Mouse (Mus musculus): ENCODE measurements at regions not wholly inside any gene's neighbourhood (a gene's known extent, or its start where the extent isn't known, plus 50 kb on each side); places are given as distances from the start of the nearest gene placed in this dataset.
A peak's percentile ranks its signal among the peaks of the same experiment; 100 is the strongest.
"Not testable (repeated sequence)": the region's sequence is repeated elsewhere in the genome, so short reads cannot be mapped to it uniquely, and the experiment has no call there.

DNA sequence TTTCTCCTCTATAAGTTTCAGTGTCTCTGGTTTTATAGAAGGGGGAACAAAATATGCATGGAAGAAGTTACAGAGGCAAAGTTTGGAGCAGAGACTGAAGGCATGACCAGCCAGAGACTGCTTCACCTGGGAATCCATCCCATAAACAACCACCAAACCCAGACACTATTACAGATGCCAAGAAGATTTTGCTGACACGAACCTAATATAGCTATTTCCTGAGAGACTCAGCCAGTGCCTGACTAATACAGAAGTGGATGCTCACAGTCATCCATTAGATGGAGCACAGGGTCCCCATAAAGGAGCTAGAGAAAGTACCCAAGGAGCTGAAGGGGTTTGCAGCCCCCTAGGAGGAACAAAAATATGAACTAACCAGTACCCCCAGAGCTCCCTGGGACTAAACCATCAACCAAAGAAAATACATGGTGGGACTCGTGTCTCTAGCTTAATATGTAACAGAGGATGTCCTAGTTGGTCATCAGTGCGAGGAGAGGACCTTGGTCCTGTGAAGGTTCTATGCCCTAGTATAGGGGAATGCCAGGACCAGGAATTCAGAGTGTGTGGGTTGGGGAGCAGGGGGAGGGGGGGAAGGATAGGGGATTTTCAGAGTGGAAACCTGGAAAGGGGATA is 621.2 kb upstream of the Msl3l2 start:
- not testable (repeated sequence) for H3K4me2 ChIP-seq (replicated peaks); H3K4me3 ChIP-seq (replicated peaks); H3K36me3 ChIP-seq; H3K9me3 ChIP-seq; H3K27me3 ChIP-seq (replicated peaks); H3K9ac ChIP-seq; ATAC-seq; H3K4me1 ChIP-seq (replicated peaks); H3K27ac ChIP-seq
- WGBS: 79% methylated on average over 3 of the region's 3 CpGs

DNA sequence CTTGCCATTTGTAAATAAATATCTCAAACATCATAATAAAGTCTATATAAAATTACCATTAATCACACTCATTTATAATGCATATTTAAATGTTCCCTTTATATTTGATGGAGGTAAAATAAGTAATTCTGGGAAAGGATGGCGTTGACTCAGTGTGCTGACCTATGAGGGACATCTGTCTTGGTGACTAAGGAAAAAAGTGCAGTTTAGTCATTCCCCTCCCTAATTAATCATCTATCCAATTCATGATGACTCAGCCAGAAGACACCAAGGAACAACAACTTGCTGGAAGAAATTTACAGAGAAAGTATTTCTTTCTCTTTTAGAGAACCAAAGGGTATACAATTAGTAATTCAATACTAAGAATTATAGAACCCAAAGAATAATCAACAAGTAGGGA is 584.0 kb upstream of the Msl3l2 start:
- ATAC-seq: no peak
- Histone ChIP-seq H3K9me3 (no peaks in the 10 kb centered on the region), H3K36me3 (no peaks in the 10 kb centered on the region), H3K4me2 (replicated peaks) (no peak overlapping the region), H3K4me1 (replicated peaks) (no peaks in the 10 kb centered on the region), H3K4me3 (replicated peaks) (no peak overlapping the region), H3K9ac (no peak overlapping the region), H3K27me3 (replicated peaks) (no peaks in the 10 kb centered on the region), H3K27ac (no peak overlapping the region)
- 72% methylated on average over 1 of the region's 1 CpGs for WGBS

DNA sequence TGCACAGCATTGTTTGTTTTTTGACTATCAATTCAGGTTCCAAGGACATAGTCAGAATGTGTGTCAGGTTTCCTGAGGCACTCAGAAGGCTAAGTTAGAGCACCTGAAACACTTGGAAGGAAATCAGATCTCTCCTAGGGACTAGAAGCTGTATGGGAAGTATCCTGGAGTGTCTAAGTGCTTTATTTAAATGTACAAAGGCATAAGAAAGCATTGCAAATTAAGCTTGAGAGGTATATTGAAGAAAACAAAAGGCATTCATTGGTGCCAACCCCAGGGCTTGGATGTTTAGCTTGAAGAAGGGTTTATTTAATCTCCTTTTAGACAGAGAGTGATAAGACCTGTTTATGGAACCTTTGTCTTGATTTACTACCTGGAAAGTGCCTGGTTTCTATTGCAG is 569.3 kb upstream of the Msl3l2 start:
- H3K9ac ChIP-seq: no peak overlapping the region

DNA sequence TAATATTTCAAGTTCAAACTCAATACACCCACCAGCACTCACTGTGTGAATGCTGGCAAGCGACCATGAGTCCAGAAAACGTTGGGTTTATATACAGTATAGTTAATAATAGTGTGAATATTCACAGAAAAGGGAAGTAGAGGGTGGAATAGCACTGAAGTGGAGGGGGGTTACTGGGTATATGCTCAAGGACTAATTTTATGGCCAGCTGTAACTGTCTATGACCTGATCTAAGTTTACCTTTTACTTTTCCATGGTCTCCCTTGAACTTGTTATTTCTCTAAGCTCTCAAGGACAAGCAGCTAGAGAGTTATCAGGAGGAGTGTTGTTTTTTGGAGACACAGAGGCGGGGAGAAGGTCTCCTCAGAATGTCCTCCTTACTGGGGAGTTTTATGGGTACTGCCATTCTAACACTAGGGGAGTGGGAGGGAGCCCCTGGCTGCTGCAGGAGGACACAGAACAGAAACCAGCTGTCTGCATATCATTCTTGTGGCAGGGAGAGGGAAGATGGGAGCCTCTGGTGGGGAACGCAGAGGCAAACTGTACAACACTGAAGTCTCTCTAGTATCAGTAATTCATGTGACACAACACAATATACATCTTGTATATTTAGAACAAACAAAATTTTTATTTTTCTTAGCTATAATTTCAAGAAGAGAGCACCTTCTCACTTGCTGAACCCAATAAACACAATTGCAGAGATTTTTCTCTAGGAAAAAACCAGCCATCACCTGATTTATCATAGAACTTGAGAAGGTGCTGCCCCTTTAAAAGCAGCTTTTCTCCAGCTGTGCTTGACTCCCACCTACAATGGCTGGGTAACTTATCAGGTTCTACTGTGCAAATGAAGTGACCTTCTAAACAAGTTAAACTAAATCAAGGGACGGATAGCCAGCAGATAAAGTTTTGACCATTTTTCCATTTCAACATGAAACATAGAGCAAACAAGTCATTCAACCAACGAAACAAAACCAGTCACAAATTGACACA is 560.0 kb upstream of the Msl3l2 start:
- H3K27ac ChIP-seq: no peak overlapping the region
- WGBS: 62% methylated on average over 6 of the region's 6 CpGs
- no peak for ATAC-seq

More for the DNA sequence above, 569.3 kb upstream of the Msl3l2 start:
- no peak overlapping the region for H3K4me2 ChIP-seq (replicated peaks)
- H3K36me3 ChIP-seq: no peaks in the 10 kb centered on the region
- no peaks in the 10 kb centered on the region for H3K9me3 ChIP-seq
- H3K4me1 ChIP-seq (replicated peaks): no peaks in the 10 kb centered on the region
- H3K27ac ChIP-seq: no peak overlapping the region
- ATAC-seq: no peak
- no peaks in the 10 kb centered on the region for H3K27me3 ChIP-seq (replicated peaks)
- no peak overlapping the region for H3K4me3 ChIP-seq (replicated peaks)

DNA sequence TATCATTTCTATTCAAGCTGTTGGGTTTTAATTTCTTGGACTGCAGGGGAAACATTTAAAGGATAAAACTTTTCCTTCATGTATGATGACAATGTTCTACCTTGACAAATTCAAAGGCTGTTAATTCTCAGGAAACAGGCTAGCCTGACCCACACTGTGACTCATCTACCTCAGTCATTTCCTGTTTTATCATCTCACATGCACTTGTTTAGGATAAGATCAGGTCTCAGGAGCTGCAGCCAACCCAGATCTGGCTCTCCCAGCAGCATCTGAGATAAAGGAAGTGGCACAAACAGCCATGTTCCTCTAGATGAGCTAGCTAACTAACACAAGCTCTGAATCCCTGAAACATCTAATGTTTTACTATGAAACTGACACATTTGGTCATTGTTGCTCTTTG is 541.8 kb upstream of the Msl3l2 start:
- no peak for ATAC-seq

More for the DNA sequence above, 560.0 kb upstream of the Msl3l2 start:
- Histone ChIP-seq H3K4me1 (replicated peaks) (no peaks in the 10 kb centered on the region), H3K4me2 (replicated peaks) (no peak overlapping the region), H3K9me3 (no peaks in the 10 kb centered on the region), H3K36me3 (no peaks in the 10 kb centered on the region), H3K4me3 (replicated peaks) (no peak overlapping the region), H3K9ac (no peak overlapping the region), H3K27me3 (replicated peaks) (no peaks in the 10 kb centered on the region)

DNA sequence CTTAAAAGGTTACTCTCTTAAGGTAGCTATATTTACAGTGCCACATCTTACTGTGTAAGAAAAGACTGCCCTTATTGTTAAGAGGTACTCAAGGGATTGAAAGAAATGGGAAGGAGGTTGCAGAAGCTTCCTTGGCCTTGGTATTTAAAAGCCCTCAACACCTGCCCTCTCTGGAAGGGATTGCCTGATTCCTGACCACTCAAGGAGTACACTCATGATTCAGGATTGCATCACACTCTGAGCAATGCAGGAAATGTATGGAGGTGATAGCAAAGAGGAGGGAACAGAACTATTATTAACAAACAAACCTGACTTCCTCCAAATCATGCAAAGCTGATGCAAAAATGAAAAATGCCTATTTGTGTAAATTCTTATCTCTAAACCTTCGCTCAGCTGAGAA is 534.0 kb upstream of the Msl3l2 start:
- H3K9ac ChIP-seq: no peak overlapping the region
- no peaks in the 10 kb centered on the region for H3K27me3 ChIP-seq (replicated peaks)
- H3K36me3 ChIP-seq: no peaks in the 10 kb centered on the region
- no peaks in the 10 kb centered on the region for H3K9me3 ChIP-seq
- no peak overlapping the region for H3K27ac ChIP-seq
- H3K4me1 ChIP-seq (replicated peaks): no peaks in the 10 kb centered on the region
- no peak for ATAC-seq
- H3K4me3 ChIP-seq (replicated peaks): no peak overlapping the region
- WGBS: 79% methylated on average over 1 of the region's 1 CpGs
- H3K4me2 ChIP-seq (replicated peaks): no peak overlapping the region

More for the DNA sequence above, 541.8 kb upstream of the Msl3l2 start:
- no peak overlapping the region for H3K27ac ChIP-seq
- H3K27me3 ChIP-seq (replicated peaks): no peaks in the 10 kb centered on the region
- H3K9me3 ChIP-seq: no peaks in the 10 kb centered on the region
- no peak overlapping the region for H3K4me2 ChIP-seq (replicated peaks)
- H3K4me1 ChIP-seq (replicated peaks): no peaks in the 10 kb centered on the region
- H3K4me3 ChIP-seq (replicated peaks): no peak overlapping the region
- no peaks in the 10 kb centered on the region for H3K36me3 ChIP-seq
- H3K9ac ChIP-seq: no peak overlapping the region

DNA sequence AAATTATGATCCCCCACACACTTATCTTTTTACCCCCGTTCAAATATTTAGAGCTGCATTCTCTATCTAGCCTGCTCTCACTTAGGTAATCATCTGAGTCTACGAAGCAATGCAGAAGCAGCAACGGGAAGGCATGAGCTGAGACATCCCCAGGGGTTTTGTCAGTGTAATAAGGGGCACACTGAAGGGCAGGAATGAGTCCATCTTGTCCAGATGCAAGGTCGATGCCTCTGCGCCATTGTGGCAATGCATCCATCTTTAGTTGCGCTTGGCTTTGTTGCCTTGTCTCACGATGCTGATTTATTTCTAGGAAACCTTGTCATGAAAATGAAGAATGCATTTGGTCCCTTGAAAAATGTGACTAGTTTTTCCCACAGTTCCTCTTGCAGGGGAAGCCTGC is 515.7 kb upstream of the Msl3l2 start:
- Histone ChIP-seq H3K4me1 (replicated peaks) (no peaks in the 10 kb centered on the region), H3K9ac (no peak overlapping the region), H3K36me3 (no peaks in the 10 kb centered on the region), H3K27me3 (replicated peaks) (no peaks in the 10 kb centered on the region), H3K9me3 (no peaks in the 10 kb centered on the region), H3K4me2 (replicated peaks) (no peak overlapping the region), H3K4me3 (replicated peaks) (no peak overlapping the region), H3K27ac (no peak overlapping the region)
- 71% methylated on average over 7 of the region's 7 CpGs for whole genome bisulfite sequencing
- ATAC-seq: no peak

DNA sequence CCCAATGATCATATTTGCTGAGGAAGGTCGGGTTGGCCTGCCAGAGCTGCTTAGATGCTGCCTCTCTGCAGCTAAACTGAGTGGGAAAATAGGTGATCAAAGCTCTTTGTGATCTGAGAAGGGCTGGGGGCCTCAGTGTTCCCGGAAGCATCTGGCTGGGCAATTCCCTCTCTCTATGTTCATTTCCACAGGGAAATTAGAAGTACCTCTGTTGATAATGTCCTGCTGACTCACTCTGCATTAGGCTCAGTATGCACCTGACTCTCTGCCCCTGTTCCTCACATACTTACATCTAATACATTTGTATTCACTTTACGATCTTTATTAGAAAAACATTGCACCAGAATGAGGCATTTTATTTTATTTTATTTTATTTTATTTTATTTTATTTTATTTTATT is 514.8 kb upstream of the Msl3l2 start:
- WGBS: 61% methylated on average over 3 of the region's 3 CpGs
- no peak overlapping the region for H3K4me3 ChIP-seq (replicated peaks)
- no peaks in the 10 kb centered on the region for H3K36me3 ChIP-seq
- H3K27ac ChIP-seq: no peak overlapping the region
- H3K4me2 ChIP-seq (replicated peaks): no peak overlapping the region
- H3K4me1 ChIP-seq (replicated peaks): no peaks in the 10 kb centered on the region
- H3K9me3 ChIP-seq: no peaks in the 10 kb centered on the region
- no peaks in the 10 kb centered on the region for H3K27me3 ChIP-seq (replicated peaks)
- no peak overlapping the region for H3K9ac ChIP-seq
- no peak for ATAC-seq

DNA sequence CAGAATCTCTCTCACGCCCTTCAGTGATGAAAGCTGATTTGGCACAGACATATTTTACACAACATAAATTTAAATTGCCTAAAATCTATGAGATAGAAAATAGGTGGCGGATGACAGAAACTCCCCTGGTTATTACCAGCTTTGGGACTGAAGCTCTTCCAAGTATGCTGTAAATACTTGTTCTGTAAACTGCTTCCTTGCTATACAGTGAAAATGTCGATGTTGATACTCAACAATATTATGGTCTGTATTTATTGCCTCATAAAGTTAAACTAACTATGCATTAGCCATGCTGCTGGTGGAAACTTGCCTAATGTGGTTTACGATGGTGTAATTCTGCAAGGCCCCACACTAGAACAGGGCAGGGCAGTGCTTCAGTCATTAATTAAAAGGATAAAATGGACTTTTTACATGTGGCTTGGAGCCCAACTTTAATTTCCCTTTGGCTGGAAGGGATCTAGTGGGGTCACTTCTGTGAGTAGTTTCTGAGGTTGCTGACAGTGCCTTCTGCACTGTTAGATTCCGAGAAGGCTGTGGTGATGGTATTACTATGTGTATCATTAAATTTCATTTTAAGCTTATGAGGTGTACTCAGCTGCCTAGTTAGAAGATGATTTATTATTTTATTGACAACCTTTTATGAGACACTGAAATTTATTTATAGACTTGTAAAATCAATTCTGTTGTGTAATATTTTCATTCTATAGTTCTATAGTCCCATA is 482.0 kb upstream of the Msl3l2 start:
- 67% methylated on average over 5 of the region's 5 CpGs for WGBS
- no peaks in the 10 kb centered on the region for H3K36me3 ChIP-seq
- no peak overlapping the region for H3K27ac ChIP-seq
- ATAC-seq: peak; percentile 25; the same call in 1 of the 2 replicates
- no peak overlapping the region for H3K9ac ChIP-seq
- no peaks in the 10 kb centered on the region for H3K4me1 ChIP-seq (replicated peaks)
- no peak overlapping the region for H3K4me2 ChIP-seq (replicated peaks)
- no peak overlapping the region for H3K4me3 ChIP-seq (replicated peaks)
- H3K27me3 ChIP-seq (replicated peaks): no peaks in the 10 kb centered on the region
- no peaks in the 10 kb centered on the region for H3K9me3 ChIP-seq

DNA sequence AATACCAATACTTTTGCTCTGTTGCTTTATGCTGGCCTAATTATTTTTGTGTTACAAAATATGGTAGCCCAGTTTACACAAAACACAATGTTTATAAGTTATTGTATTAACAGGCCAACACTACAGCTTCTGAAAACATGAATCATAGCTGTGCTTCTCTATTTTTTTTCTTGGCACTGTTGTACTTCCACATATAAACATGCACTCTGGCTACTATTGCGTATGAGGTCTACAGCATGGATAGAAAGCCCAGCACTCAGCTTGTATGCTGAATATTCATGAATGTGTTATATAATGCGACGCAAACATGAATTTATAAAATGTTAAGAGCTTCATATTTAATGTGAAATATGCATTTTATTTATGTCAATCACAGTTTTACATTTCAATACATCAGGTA is 465.4 kb upstream of the Msl3l2 start:
- no peaks in the 10 kb centered on the region for H3K9me3 ChIP-seq
- no peak overlapping the region for H3K4me2 ChIP-seq (replicated peaks)
- no peak overlapping the region for H3K4me3 ChIP-seq (replicated peaks)
- 58% methylated on average over 3 of the region's 3 CpGs for WGBS
- H3K4me1 ChIP-seq (replicated peaks): no peaks in the 10 kb centered on the region
- ATAC-seq: no peak
- H3K27ac ChIP-seq: no peak overlapping the region
- H3K36me3 ChIP-seq: no peaks in the 10 kb centered on the region
- no peak overlapping the region for H3K9ac ChIP-seq
- no peaks in the 10 kb centered on the region for H3K27me3 ChIP-seq (replicated peaks)

Data from intestine, embryonic 15.5 days (tissue).